Mouse (Mus musculus) intestine, postnatal 0 days (tissue): Measurements from ENCODE around the gene G6pc. TPM values are rescaled to one million over a fixed set of nuclear protein-coding genes. Genes with fewer than 3 reads are reported as not detected.
"Not testable (repeated sequence)": the region's sequence is repeated elsewhere in the genome, so short reads cannot be mapped to it uniquely, and the experiment has no call there.

Experiments
- ATAC-seq: fragments of 200-750 bp; cut with Nextera tagmentation; 2 replicates; pipeline ENCODE4 v1.8.0; 2017; ENCODE audit warnings: mild to moderate bottlenecking, moderate TSS enrichment, moderate library complexity
- H3K27ac ChIP-seq: fragments of 300-500 bp; sonication (generic); 2 replicates; pipeline ENCODE4 v1.5.1; 2014; ENCODE audit warnings: mild to moderate bottlenecking, low read depth, low read length, moderate library complexity
- H3K27me3 ChIP-seq: fragments of 300-500 bp; sonication (generic); replicated peaks from 2 replicates; pipeline ENCODE4 v1.6.1; 2014; ENCODE audit warnings: low read length, mixed read lengths; ENCODE audit not compliant: control insufficient read depth, insufficient read depth
- H3K36me3 ChIP-seq: fragments of 300-500 bp; sonication (generic); 2 replicates; pipeline ENCODE4 v1.6.1; 2014; ENCODE audit warnings: mild to moderate bottlenecking, moderate library complexity; ENCODE audit not compliant: control insufficient read depth, insufficient read depth
- H3K4me1 ChIP-seq: fragments of 300-500 bp; sonication (generic); replicated peaks from 2 replicates; pipeline ENCODE4 v1.6.1; 2014; ENCODE audit warnings: antibody characterized with exemption, low read length, mixed read lengths; ENCODE audit not compliant: control insufficient read depth, insufficient read depth
- H3K4me2 ChIP-seq: fragments of 300-500 bp; sonication (generic); replicated peaks from 2 replicates; pipeline ENCODE4 v1.6.1; 2014; ENCODE audit warnings: low read depth, mild to moderate bottlenecking, moderate library complexity
- H3K4me3 ChIP-seq: fragments of 300-500 bp; sonication (generic); 2 replicates; pipeline ENCODE4 v1.5.1; 2014; ENCODE audit warnings: low read depth, low read length
- H3K9ac ChIP-seq: fragments of 300-500 bp; sonication (generic); 2 replicates; pipeline ENCODE4 v1.6.1; 2014; ENCODE audit warnings: mild to moderate bottlenecking, low read depth, low read length
- H3K9me3 ChIP-seq: fragments of 300-500 bp; sonication (generic); 2 replicates; pipeline ENCODE4 v1.6.1; 2016; ENCODE audit warnings: mixed run types; ENCODE audit not compliant: control insufficient read depth
- CTCF ChIP-seq: sonication (generic); IDR thresholded peaks from 2 replicates; pipeline ENCODE4 v1.5.1; 2016; ENCODE audit warnings: low read depth, mild to moderate bottlenecking, control low read depth, antibody characterized with exemption, moderate library complexity
- WGBS: fragments of 180-500 bp; shearing (Covaris S2); extraction: QIAGEN DNeasy Blood & Tissue Kit; methylation state at CpG from one replicate; pipeline ENCODE4 v1.1.7; 2014; 5-methylcytosine and 5-hydroxymethylcytosine counted together
- polyA plus RNA-seq: library from polyadenylated mRNA; unstranded; fragments of >200 nt; fragmentation: Nextera tagmentation; extraction: Ambion mirVana; gene quantifications from 2 replicates; pipeline ENCODE4 v1.2.1, GENCODE M21; 2015

The G6pc gene
- polyA plus RNA-seq, 1 experiment from 2014 or later, result 54.3 TPM

DNA sequence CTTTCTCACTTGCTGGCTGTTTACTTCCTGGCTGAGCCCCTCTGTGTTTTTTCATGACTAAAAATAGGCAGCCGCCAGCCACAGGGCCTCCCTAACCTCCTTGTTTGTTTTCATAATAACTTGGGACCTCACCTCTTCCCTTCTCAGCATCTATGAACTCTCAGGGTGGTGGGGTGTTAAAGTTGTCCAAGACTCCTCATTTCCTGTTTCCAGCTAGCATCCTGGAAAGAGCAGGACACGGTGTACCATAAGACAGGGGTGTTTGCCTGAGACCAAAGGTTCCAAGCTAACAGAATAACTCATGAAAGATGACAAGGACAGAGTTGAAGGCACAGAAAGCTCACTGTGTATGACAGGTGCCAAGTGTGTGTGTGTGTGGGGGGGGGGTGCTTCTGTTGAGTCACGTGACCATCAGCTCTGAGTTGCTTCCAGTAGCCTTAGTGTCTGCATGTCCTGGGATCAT lies 6.7 kb upstream of the G6pc start:
- H3K4me3 ChIP-seq, result no peak overlapping the region
- no peak for TF ChIP-seq CTCF
- peak overlapping the region; percentile 88 for H3K27ac ChIP-seq
- no peak overlapping the region for H3K9ac ChIP-seq
- no peak for ATAC-seq
- H3K27me3 ChIP-seq, result no peaks in the 10 kb centered on the region
- no peaks in the 10 kb centered on the region for H3K36me3 ChIP-seq
- H3K9me3 ChIP-seq, result no peaks in the 10 kb centered on the region
- no peak overlapping the region for H3K4me2 ChIP-seq
- H3K4me1 ChIP-seq, result peaks cover 6% of the 10 kb centered on the region; the same call in 1 of the 2 replicates
- 31% methylated on average over 3 of the region's 3 CpGs for WGBS

DNA sequence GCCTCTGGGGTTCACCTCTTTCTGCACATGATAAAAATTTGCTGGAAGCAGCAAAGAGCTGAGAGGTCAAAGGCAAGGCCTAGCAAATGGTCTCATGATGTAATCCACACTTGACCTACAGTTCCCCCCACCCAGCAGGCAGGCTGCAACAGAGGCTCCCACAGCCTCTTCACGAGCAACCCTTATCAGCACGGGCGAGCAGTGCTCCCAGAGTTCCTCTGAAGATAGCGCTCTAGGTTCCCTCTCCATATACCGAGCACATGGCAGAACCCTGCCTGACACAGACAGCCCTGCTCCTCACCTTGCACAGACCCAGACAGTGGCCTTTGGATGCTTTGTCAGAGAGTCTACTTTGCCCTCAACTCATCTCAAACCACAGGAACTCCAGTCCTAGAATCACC lies 2.8 kb upstream of the G6pc start:
- Histone ChIP-seq H3K9ac (peak overlapping the region; percentile 22; the same call in 1 of the 2 replicates), H3K4me3 (no peak overlapping the region), H3K4me1 (peaks cover 10% of the 10 kb centered on the region; the same call in 1 of the 2 replicates), H3K27me3 (no peaks in the 10 kb centered on the region), H3K36me3 (no peaks in the 10 kb centered on the region), H3K9me3 (no peaks in the 10 kb centered on the region), H3K27ac (peak overlapping the region; percentile 88), H3K4me2 (no peak overlapping the region)
- ATAC-seq, result peak; percentile 82
- TF ChIP-seq CTCF, result no peak
- 32% methylated on average over 5 of the region's 5 CpGs for WGBS

DNA sequence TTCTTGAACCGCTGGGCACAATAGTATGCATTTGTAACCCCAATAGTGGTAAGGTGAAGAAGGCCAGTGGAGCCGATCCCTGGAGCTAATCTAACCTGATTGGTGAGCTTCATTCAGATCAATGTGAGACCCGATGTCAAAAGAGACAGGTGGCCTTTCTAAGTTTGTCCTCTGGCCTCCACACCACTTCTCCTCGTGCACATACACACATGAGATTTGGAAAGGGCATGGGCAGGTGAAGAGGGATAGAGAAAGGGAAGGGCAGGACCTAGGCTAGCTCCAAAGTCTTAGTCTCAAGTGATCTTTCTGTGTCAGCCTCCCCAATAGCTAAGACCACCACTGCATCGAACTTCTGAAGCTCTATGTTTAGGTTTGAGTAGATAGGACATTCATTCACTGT lies 2.8 kb downstream of the G6pc start:
- Histone ChIP-seq H3K27me3 (no peaks in the 10 kb centered on the region), H3K27ac (no peak overlapping the region), H3K9me3 (no peaks in the 10 kb centered on the region), H3K4me1 (0 out of 2 replicates have a peak, but pooled peaks cover 4% of the 10 kb centered on the region), H3K4me2 (peak overlapping the region; percentile 49), H3K36me3 (peaks cover 6% of the 10 kb centered on the region; the same call in 1 of the 2 replicates), H3K9ac (0 out of 2 replicates have a peak overlapping the region, but pooled peaks have one; percentile 7), H3K4me3 (no peak overlapping the region; the same call in 1 of the 2 replicates)
- no peak for ATAC-seq
- WGBS, result 69% methylated on average over 5 of the region's 5 CpGs
- TF ChIP-seq CTCF, result no peak

DNA sequence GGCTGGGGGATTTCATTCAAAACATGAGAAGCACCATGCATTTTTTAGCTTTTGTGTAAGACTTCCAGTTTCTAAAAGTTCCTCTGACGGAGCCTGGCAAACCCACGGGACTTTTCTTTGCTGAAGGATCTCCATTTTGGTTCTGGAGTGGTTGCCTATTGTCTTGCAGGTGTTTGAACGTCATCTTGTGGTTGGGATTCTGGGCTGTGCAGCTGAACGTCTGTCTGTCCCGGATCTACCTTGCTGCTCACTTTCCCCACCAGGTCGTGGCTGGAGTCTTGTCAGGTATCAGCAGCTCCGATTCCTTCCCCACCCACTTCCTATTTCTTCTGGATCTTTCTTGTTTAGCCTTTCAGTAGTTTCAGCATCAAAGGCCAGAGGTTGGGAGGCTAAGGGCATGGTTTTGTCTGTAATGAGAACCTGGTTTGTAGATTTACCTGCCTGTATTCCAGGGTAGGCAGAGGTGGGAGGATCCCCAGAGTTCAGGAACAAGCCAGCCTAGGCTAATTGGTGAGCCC lies 7.1 kb downstream of the G6pc start:
- ATAC-seq, result no peak
- Histone ChIP-seq H3K36me3 (peaks cover 12% of the 10 kb centered on the region), H3K4me3 (no peak overlapping the region), H3K27me3 (no peaks in the 10 kb centered on the region), H3K9ac (no peak overlapping the region), H3K9me3 (no peaks in the 10 kb centered on the region), H3K27ac (no peak overlapping the region), H3K4me1 (no peaks in the 10 kb centered on the region), H3K4me2 (no peak overlapping the region)
- WGBS, result 63% methylated on average over 7 of the region's 7 CpGs
- TF ChIP-seq CTCF, result no peak

DNA sequence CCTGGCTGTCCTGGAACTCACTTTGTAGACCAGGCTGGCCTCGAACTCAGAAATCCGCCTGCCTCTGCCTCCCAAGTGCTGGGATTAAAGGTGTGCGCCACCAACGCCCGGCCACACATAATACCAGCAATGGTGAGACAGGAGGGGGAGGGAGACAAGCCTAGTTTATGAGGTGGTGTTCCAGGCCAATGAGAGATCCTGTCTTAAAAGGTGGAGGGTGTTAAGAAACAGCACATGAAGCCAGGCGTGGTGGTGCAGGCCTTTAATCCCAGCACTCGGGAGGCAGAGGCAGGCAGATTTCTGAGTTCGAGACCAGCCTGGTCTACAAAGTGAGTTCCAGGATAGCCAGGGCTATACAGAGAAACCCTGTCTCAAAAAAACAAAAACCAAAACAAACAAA lies 10.8 kb downstream of the G6pc start:
- not testable (repeated sequence) for H3K9ac ChIP-seq, H3K27ac ChIP-seq, H3K4me2 ChIP-seq, H3K9me3 ChIP-seq, H3K36me3 ChIP-seq, H3K27me3 ChIP-seq, H3K4me1 ChIP-seq, H3K4me3 ChIP-seq, ATAC-seq
- WGBS, result 96% methylated on average over 8 of the region's 8 CpGs

DNA sequence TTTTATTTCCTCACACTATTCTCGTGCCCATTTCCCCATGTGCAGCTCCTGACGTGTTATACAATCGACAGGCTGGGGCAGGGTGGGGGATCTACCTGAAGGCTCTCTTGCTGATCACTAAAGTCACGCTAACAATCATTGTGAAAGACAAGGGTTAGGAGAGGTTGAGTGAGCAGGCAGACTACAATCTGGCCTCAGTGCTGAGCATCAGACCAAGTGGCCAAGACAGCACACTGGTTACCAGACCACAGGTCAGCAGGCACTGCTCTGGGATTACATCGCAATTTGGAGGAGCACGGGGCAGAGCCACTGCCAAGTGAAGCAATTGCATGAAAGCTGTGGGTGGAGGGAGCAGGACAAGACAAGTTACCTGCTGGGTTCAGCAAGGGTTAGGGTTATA lies 11.6 kb downstream of the G6pc start:
- WGBS, result 73% methylated on average over 6 of the region's 6 CpGs
- H3K27ac ChIP-seq, result no peak overlapping the region
- peaks cover 6% of the 10 kb centered on the region; the same call in 1 of the 2 replicates for H3K36me3 ChIP-seq
- no peak for TF ChIP-seq CTCF
- H3K4me3 ChIP-seq, result no peak overlapping the region
- no peaks in the 10 kb centered on the region for H3K4me1 ChIP-seq
- no peak overlapping the region for H3K4me2 ChIP-seq
- H3K27me3 ChIP-seq, result no peaks in the 10 kb centered on the region
- peak; percentile 48 for ATAC-seq
- H3K9ac ChIP-seq, result no peak overlapping the region
- no peaks in the 10 kb centered on the region for H3K9me3 ChIP-seq
